Mouse (Mus musculus) bone marrow, adult 2 months (tissue): ENCODE results near the gene 2900026A02Rik.

ENCODE experiments used
- CTCF ChIP-seq: fragments of 200-500 bp; IDR thresholded peaks from 2 replicates; pipeline ENCODE4 v1.5.1; 2011; ENCODE audit warnings: low read length, control low read depth; ENCODE audit not compliant: control insufficient read depth, insufficient read depth
- POLR2A ChIP-seq: fragments of 200-500 bp; IDR thresholded peaks from 2 replicates; pipeline ENCODE4 v1.6.1; 2011; ENCODE audit warnings: low read depth, mild to moderate bottlenecking, control low read depth, low read length, borderline replicate concordance; ENCODE audit not compliant: control insufficient read depth

DNA sequence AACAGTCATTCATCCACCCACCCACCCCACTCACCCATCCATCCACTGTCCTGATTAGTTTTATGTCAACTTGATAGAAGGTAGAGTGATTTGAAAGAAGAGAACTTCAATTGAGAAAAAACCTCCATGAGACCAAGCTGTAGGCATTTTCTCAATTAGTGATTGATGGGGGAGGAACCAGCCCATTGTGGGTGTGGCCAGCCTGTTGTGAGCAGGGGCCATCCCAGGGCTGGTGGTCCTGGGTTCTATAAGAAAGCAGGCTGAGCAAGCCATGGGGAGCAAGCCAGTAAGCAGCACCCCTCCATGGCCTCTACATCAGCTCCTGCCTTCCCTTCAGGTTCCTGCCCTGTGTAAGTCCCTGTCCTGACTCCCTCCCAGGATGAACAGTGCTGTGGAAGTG lies 151.0 kb downstream of the 2900026A02Rik start, which contains the start of gene Crybb2:
- TF ChIP-seq POLR2A (no peak), CTCF (no peak)
